Mouse (Mus musculus): ENCODE results near the gene Grm5.

Gene Grm5

GRCm38 (mm10) chr7:87843496-87843895 lies 259.5 kb downstream of the Grm5 start:
- intact Hi-C loops (cut with DNase I), result no loop called here

- intact Hi-C loops (cut with DNase I), result no loop called here
These were observed 262.1 kb downstream of the Grm5 start for GRCm38 (mm10) chr7:87846082-87846481.

GRCm38 (mm10) chr7:87925956-87926355 lies 342.0 kb downstream of the Grm5 start:
- intact Hi-C loops (cut with DNase I), result no loop called here

GRCm38 (mm10) chr7:87937415-87937814 lies 353.4 kb downstream of the Grm5 start:
- intact Hi-C loops (cut with DNase I), result no loop called here

GRCm38 (mm10) chr7:87938265-87938664 lies 354.3 kb downstream of the Grm5 start:
- intact Hi-C loops (cut with DNase I), result no loop called here

GRCm38 (mm10) chr7:87950205-87950604 lies 366.2 kb downstream of the Grm5 start:
- intact Hi-C loops (cut with DNase I), result no loop called here

GRCm38 (mm10) chr7:87973216-87973615 lies 389.2 kb downstream of the Grm5 start:
- intact Hi-C loops (cut with DNase I), result no loop called here

GRCm38 (mm10) chr7:87975041-87975440 lies 391.1 kb downstream of the Grm5 start:
- intact Hi-C loops (cut with DNase I), result no loop called here

GRCm38 (mm10) chr7:87983494-87983893 lies 399.5 kb downstream of the Grm5 start:
- intact Hi-C loops (cut with DNase I), result no loop called here

GRCm38 (mm10) chr7:88014451-88014850 lies 430.5 kb downstream of the Grm5 start:
- intact Hi-C loops (cut with DNase I), result no loop called here

GRCm38 (mm10) chr7:88027411-88028132 lies 443.6 kb downstream of the Grm5 start:
- intact Hi-C loops (cut with DNase I), result no loop called here

- intact Hi-C loops (cut with DNase I), result no loop called here
These were observed 463.4 kb downstream of the Grm5 start for GRCm38 (mm10) chr7:88047366-88047765.

GRCm38 (mm10) chr7:88054224-88054938 lies 470.4 kb downstream of the Grm5 start:
- intact Hi-C loops (cut with DNase I), result no loop called here

- intact Hi-C loops (cut with DNase I), result no loop called here
These were observed 472.5 kb downstream of the Grm5 start for GRCm38 (mm10) chr7:88056438-88056837.

GRCm38 (mm10) chr7:88091115-88091514 lies 507.1 kb downstream of the Grm5 start:
- intact Hi-C loops (cut with DNase I), result loop anchor here (10.0 kb wide), 1 partner anchor 274 kb away; no protein-coding TSS in a partner anchor

GRCm38 (mm10) chr7:88096536-88097107 lies 512.7 kb downstream of the Grm5 start:
- intact Hi-C loops (cut with DNase I), result loop anchor here (10.0 kb wide), 1 partner anchor 268 kb away; no protein-coding TSS in a partner anchor

GRCm38 (mm10) chr7:88097715-88098114 lies 513.7 kb downstream of the Grm5 start:
- intact Hi-C loops (cut with DNase I), result loop anchor here (10.0 kb wide), 1 partner anchor 267 kb away; no protein-coding TSS in a partner anchor

GRCm38 (mm10) chr7:88116724-88117409 lies 532.9 kb downstream of the Grm5 start:
- intact Hi-C loops (cut with DNase I), result no loop called here

GRCm38 (mm10) chr7:88128080-88128848 lies 544.3 kb downstream of the Grm5 start:
- intact Hi-C loops (cut with DNase I), result no loop called here

GRCm38 (mm10) chr7:88129536-88130487 lies 545.8 kb downstream of the Grm5 start:
- intact Hi-C loops (cut with DNase I), result no loop called here

Measured in adrenal gland (tissue).